Mouse (Mus musculus) lung, postnatal 0 days (tissue): ENCODE data around the gene Akap2.

Source experiments
- CTCF ChIP-seq: IDR thresholded peaks from 2 replicates; pipeline ENCODE4 v1.5.1; 2016; ENCODE audit warnings: antibody characterized with exemption, mild to moderate bottlenecking
- EP300 ChIP-seq: IDR thresholded peaks from 2 replicates; pipeline ENCODE4 v1.6.1; 2016; ENCODE audit warnings: antibody characterized with exemption, mild to moderate bottlenecking, control low read depth

GRCm38 (mm10) chr4:57919494-57920423 lies 202.3 kb downstream of the Akap2 start:
- no peak for TF ChIP-seq CTCF
- TF ChIP-seq EP300 = no peak
